Mouse (Mus musculus): ENCODE results near the gene Pld3. TPM values are rescaled to one million over a fixed set of nuclear protein-coding genes. Genes with fewer than 3 reads are reported as not detected.

Pld3 gene
- total RNA-seq, 1 experiment, result 77.9 TPM

DNA sequence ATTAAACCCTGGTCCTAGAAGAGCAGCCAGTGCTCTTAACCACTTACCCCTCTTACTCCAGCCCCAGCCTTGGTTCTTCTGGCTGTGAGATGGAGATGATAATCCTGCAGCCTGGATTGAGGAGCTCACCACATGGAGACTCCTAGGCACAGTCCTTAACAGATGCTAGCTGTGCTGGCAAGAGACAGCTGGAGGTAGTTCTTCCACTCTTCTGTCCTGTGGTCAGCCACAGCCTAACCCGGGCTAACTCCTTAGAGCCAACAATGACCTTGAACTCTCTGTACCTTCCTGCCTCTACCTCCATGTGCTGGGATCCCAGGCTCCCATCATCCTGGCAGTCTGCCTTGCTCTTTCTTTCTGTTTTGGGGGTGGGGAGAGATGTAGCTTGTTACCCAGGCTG lies 8.0 kb upstream of the Pld3 start:
- TF ChIP-seq ZC3H11A (IDR thresholded peaks at IDR 0.05; ENCODE audit: borderline replicate concordance, low read depth, low read length), result no peak
- TF ChIP-seq CHD2 (IDR thresholded peaks at IDR 0.05; ENCODE audit: low read depth, low read length), result no peak
- no peak for TF ChIP-seq ZNF384 (IDR thresholded peaks at IDR 0.05; ENCODE audit: low read depth, low read length)
- no peak for TF ChIP-seq MAFK (IDR thresholded peaks at IDR 0.05; ENCODE audit: insufficient read depth, low read depth, low read length)
- no peak for TF ChIP-seq HCFC1 (IDR thresholded peaks at IDR 0.05; ENCODE audit: borderline replicate concordance, insufficient read depth, low read length)
- Histone ChIP-seq H3K4me3 (ENCODE audit: insufficient read depth in 1 of 2, low read depth in 1 of 2, low read length in 2 of 2, poor library complexity in 1 of 2, severe bottlenecking in 1 of 2) (no peak overlapping the region), H3K27ac (ENCODE audit: insufficient read depth, low read depth, low read length, poor library complexity, severe bottlenecking) (no peak overlapping the region), H3K36me3 (ENCODE audit: control insufficient read depth, insufficient read depth, low read length, poor library complexity, severe bottlenecking) (peaks cover 40% of the 10 kb centered on the region), H3K9ac (ENCODE audit: insufficient read depth, low read depth, low read length, poor library complexity, severe bottlenecking) (no peak overlapping the region), H3K9me3 (ENCODE audit: control insufficient read depth, insufficient read depth, low read depth, low read length) (no peaks in the 10 kb centered on the region), H3K4me1 (ENCODE audit: control insufficient read depth in 2 of 2, insufficient read depth in 2 of 2, low read length in 2 of 2, poor library complexity in 1 of 2) (peaks cover 5 to 9% of the 10 kb centered on the region in 2 experiments; a peak in 3 of 4 replicates)
- no peak for DNase-seq (ENCODE audit: low read depth, low spot score)
- in situ Hi-C loops (cut with MboI; ENCODE audit: low sequenced_read_pairs in 2 of 2, unreplicated experiment in 2 of 2), result no loop called here

DNA sequence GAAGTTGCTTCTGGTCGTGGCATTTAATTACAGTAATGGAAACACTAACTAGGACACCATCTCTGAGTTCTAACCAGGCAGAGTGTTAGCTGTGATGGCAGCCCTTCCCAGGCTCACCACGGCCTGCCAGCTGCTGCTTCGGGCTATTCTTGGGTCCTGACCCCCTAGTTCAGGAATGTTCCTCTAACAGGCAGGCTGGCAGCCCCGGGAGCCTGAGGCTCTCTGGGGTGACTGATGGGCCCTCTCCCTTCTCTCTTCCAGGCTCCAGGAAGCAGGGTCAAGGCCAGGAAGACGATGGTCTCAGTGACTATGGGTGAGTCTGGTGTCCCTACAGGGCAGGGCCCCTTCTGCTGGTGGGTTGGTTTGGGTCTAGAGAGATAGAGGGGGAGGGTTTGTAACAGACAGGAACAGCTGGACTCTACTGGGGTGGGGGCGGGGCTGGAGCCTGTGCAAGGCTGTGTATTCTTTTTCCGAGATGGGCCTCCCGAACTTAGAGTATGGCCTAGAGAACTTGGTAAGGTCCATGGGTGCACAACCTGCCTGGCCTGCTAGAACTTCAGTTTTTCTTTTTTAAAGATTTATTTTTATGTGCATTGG lies 7.4 kb upstream of the Pld3 start:
- Histone ChIP-seq H3K27ac (ENCODE audit: insufficient read depth, low read depth, low read length, poor library complexity, severe bottlenecking) (no peak overlapping the region), H3K36me3 (ENCODE audit: control insufficient read depth, insufficient read depth, low read length, poor library complexity, severe bottlenecking) (peaks cover 41% of the 10 kb centered on the region), H3K4me3 (ENCODE audit: insufficient read depth in 1 of 2, low read depth in 1 of 2, low read length in 2 of 2, poor library complexity in 1 of 2, severe bottlenecking in 1 of 2) (no peak overlapping the region), H3K9me3 (ENCODE audit: control insufficient read depth, insufficient read depth, low read depth, low read length) (no peaks in the 10 kb centered on the region), H3K9ac (ENCODE audit: insufficient read depth, low read depth, low read length, poor library complexity, severe bottlenecking) (0 out of 2 replicates have a peak overlapping the region, but pooled peaks have one; percentile 4), H3K4me1 (ENCODE audit: control insufficient read depth in 2 of 2, insufficient read depth in 2 of 2, low read length in 2 of 2, poor library complexity in 1 of 2) (peaks cover 5 to 12% of the 10 kb centered on the region in 2 experiments; a peak in 3 of 4 replicates)
- TF ChIP-seq ZC3H11A (IDR thresholded peaks at IDR 0.05; ENCODE audit: borderline replicate concordance, low read depth, low read length) (no peak), CHD2 (IDR thresholded peaks at IDR 0.05; ENCODE audit: low read depth, low read length) (no peak), HCFC1 (IDR thresholded peaks at IDR 0.05; ENCODE audit: borderline replicate concordance, insufficient read depth, low read length) (no peak), ZNF384 (IDR thresholded peaks at IDR 0.05; ENCODE audit: low read depth, low read length) (no peak), MAFK (IDR thresholded peaks at IDR 0.05; ENCODE audit: insufficient read depth, low read depth, low read length) (no peak)
- no peak for DNase-seq (ENCODE audit: low read depth, low spot score)
- in situ Hi-C loops (cut with MboI; ENCODE audit: low sequenced_read_pairs in 2 of 2, unreplicated experiment in 2 of 2), result no loop called here

DNA sequence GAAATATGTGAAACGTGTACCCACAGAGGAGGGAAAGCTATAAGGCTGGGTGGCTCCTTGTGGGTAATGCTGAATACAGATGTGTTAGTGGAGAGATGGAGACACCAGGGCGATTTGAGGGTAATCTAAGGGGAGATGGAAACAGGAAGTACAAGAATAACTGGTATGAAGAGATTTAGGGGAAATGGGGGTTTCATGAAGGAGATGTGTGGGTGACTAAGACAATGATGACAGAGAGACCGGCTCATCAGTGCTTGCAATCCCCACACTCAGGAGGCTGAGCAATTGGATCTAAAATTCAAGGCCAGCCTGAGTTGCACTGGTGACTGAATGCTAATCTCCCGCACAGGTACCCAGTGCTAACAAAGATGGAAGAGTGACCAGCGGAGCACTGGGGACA lies 948 bp downstream of the Pld3 start:
- Histone ChIP-seq H3K4me1 (ENCODE audit: control insufficient read depth in 2 of 2, insufficient read depth in 2 of 2, low read length in 2 of 2, poor library complexity in 1 of 2) (peaks cover 4 to 18% of the 10 kb centered on the region in 2 experiments; a peak in 3 of 4 replicates), H3K9ac (ENCODE audit: insufficient read depth, low read depth, low read length, poor library complexity, severe bottlenecking) (peak overlapping the region; percentile 14; the same call in 1 of the 2 replicates), H3K4me3 (ENCODE audit: insufficient read depth in 1 of 2, low read depth in 1 of 2, low read length in 2 of 2, poor library complexity in 1 of 2, severe bottlenecking in 1 of 2) (peak overlapping the region; percentile 84 to 88; a peak in 3 of 4 replicates), H3K36me3 (ENCODE audit: control insufficient read depth, insufficient read depth, low read length, poor library complexity, severe bottlenecking) (peaks cover 11% of the 10 kb centered on the region; the same call in 1 of the 2 replicates), H3K27ac (ENCODE audit: insufficient read depth, low read depth, low read length, poor library complexity, severe bottlenecking) (no peak overlapping the region), H3K9me3 (ENCODE audit: control insufficient read depth, insufficient read depth, low read depth, low read length) (no peaks in the 10 kb centered on the region)
- TF ChIP-seq CHD2 (IDR thresholded peaks at IDR 0.05; ENCODE audit: low read depth, low read length) (no peak), ZC3H11A (IDR thresholded peaks at IDR 0.05; ENCODE audit: borderline replicate concordance, low read depth, low read length) (no peak), MAFK (IDR thresholded peaks at IDR 0.05; ENCODE audit: insufficient read depth, low read depth, low read length) (no peak), HCFC1 (IDR thresholded peaks at IDR 0.05; ENCODE audit: borderline replicate concordance, insufficient read depth, low read length) (no peak), ZNF384 (IDR thresholded peaks at IDR 0.05; ENCODE audit: low read depth, low read length) (no peak)
- in situ Hi-C loops (cut with MboI; ENCODE audit: low sequenced_read_pairs in 2 of 2, unreplicated experiment in 2 of 2), result no loop called here
- DNase-seq (ENCODE audit: low read depth, low spot score), result no peak

DNA sequence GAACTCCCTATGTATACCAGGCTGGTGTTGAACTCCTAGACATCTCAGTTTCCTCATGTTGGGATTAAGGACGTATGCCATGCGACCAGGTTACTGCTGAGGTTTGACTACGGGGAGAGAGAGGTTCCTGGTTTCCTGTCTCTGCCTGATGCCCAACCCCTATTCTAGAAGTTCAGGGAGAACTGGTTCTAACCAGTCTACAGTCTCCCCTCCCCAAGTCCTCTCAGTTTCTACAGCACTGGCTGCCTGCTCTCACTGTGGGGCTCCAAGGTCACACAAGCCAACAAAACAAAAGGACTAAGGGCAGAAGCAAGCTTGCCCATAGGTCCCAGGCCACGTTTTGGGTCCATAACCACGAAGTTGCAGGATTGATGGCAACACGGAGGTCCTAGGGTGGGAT lies 3.4 kb downstream of the Pld3 start:
- TF ChIP-seq MAFK (IDR thresholded peaks at IDR 0.05; ENCODE audit: insufficient read depth, low read depth, low read length) (no peak), ZC3H11A (IDR thresholded peaks at IDR 0.05; ENCODE audit: borderline replicate concordance, low read depth, low read length) (no peak), HCFC1 (IDR thresholded peaks at IDR 0.05; ENCODE audit: borderline replicate concordance, insufficient read depth, low read length) (no peak), CHD2 (IDR thresholded peaks at IDR 0.05; ENCODE audit: low read depth, low read length) (no peak), ZNF384 (IDR thresholded peaks at IDR 0.05; ENCODE audit: low read depth, low read length) (no peak)
- in situ Hi-C loops (cut with MboI; ENCODE audit: low sequenced_read_pairs in 2 of 2, unreplicated experiment in 2 of 2), result no loop called here
- H3K36me3 ChIP-seq (ENCODE audit: control insufficient read depth, insufficient read depth, low read length, poor library complexity, severe bottlenecking), result 0 out of 2 replicates have a peak, but pooled peaks cover 2% of the 10 kb centered on the region
- DNase-seq (ENCODE audit: low read depth, low spot score), result peak; percentile 69
- H3K4me1 ChIP-seq (ENCODE audit: control insufficient read depth in 2 of 2, insufficient read depth in 2 of 2, low read length in 2 of 2, poor library complexity in 1 of 2), result peaks cover 4 to 12% of the 10 kb centered on the region in 2 experiments; a peak in 3 of 4 replicates
- peak overlapping the region; percentile 79 for H3K27ac ChIP-seq (ENCODE audit: insufficient read depth, low read depth, low read length, poor library complexity, severe bottlenecking)
- peak overlapping the region; percentile 64; the same call in 1 of the 2 replicates for H3K9ac ChIP-seq (ENCODE audit: insufficient read depth, low read depth, low read length, poor library complexity, severe bottlenecking)
- H3K9me3 ChIP-seq (ENCODE audit: control insufficient read depth, insufficient read depth, low read depth, low read length), result no peaks in the 10 kb centered on the region
- H3K4me3 ChIP-seq (ENCODE audit: insufficient read depth in 1 of 2, low read depth in 1 of 2, low read length in 2 of 2, poor library complexity in 1 of 2, severe bottlenecking in 1 of 2), result no peak overlapping the region
